Mouse (Mus musculus) frontal cortex, adult (tissue): ENCODE results near the gene Khk.
A peak's percentile ranks its signal among the peaks of the same experiment; 100 is the strongest.

Experiments
- ATAC-seq: cut with Nextera tagmentation; 2 replicates; pipeline ENCODE4 v1.9.2; 2017; ENCODE audit warnings: mild to moderate bottlenecking, moderate library complexity, mixed read lengths; ENCODE audit not compliant: low TSS enrichment

The Khk gene

GRCm38 (mm10) chr5:30934725-30935461 lies 13.7 kb downstream of the Khk start:
- no peak for ATAC-seq

GRCm38 (mm10) chr5:30943004-30943403 lies 21.8 kb downstream of the Khk start:
- ATAC-seq = no peak

DNA sequence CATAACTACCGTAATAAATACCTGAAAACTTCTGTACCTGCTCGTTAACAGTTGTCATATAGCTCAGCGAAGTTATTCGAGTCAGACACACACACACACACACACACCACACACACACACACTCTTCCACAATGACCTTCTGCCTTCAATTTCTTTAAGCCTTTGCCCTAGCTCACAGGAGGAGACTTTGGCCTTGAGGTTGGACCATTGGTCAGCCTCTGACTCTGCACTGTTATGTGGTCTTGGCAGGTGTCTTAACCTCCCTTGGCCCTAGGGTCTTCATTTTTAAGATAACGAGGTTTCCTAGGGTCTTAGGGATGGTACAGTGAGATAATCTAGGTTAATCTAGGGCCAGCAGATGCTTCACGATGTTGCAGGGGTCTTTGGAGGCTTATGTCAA lies 23.1 kb downstream of the Khk start:
- ATAC-seq = no peak

- ATAC-seq = peak; percentile 78
Measured at GRCm38 (mm10) chr5:30944956-30945781, 23.9 kb downstream of the Khk start, which contains the start of gene Cgref1. Gene Cgref1, minus strand, starts transcription at chr5:30945591.

GRCm38 (mm10) chr5:30948620-30949019 lies 27.4 kb downstream of the Khk start:
- no peak for ATAC-seq

DNA sequence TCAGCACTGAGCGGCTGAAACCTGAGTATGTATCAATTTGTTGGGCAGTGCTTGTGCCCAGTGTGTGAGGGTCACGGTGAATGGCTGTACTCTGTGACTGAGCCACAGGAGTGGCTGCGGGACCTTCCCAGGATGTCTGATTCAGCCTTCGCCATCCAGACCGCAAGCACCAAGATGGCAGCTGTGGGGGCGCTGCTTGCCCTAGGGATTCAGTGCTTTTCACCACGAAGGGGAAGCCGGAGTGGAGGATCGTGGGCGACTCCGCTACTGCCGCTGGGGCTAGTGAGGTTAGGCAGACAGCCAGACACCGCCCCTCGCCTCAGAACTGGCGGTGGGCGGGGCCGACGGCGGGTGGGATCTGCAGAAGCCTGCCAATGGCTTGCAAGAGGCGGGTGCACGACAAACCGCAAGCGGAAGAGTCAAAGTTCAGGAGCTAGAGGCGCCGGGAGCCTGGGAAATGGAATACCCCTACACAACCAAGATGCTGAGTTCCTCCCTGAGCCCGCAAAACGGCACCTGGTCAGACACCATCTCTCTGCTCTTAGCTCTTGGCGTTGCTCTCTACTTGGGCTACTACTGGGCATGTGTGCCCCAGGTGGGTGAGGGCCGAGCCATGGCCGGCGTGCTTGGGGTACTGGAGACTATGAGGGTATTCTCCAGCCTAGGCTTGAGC lies 28.6 kb downstream of the Khk start:
- peak; percentile 53 for ATAC-seq

DNA sequence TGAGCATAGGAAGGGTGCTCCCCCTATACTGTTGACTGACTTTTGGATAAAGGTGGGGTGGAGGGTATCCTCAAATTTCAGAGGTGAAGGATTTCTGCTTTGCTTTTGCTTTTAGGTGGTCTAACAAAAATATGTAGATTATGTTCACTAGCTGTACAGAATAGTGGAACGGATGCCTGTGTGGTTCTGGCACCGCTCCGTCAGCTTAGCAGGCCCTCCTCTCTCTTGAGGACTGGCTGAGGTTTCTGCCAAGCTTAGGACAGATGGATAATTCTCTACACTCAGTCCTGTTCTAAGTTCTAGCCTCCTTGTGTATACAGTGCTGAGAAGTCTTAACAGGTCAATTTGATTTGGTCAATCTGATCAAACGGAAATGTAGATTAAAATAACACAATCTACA lies 29.2 kb downstream of the Khk start:
- no peak for ATAC-seq

GRCm38 (mm10) chr5:30950922-30951321 lies 29.7 kb downstream of the Khk start:
- no peak for ATAC-seq

GRCm38 (mm10) chr5:30951706-30952105 lies 30.5 kb downstream of the Khk start:
- no peak for ATAC-seq

GRCm38 (mm10) chr5:30952551-30952950 lies 31.3 kb downstream of the Khk start:
- ATAC-seq = no peak

DNA sequence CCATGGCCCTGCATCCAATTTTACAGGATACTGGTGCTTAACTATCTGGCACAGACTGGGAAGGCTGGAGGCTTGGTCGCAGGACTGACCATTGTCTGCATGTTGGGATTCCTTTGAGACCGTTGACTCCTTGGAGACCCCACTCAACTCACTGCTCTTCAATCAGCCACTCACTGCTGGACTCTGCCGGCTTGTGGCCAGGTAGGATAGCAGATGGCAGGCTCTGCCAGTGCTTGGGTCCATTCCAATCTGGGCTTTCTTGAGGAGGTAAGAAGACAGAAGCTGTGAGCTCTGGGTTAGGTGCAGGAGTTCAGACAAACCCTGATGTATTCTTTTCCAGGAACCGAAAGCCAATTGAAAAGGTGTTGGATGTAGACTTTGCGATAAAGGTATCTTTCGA lies 32.8 kb downstream of the Khk start:
- no peak for ATAC-seq

DNA sequence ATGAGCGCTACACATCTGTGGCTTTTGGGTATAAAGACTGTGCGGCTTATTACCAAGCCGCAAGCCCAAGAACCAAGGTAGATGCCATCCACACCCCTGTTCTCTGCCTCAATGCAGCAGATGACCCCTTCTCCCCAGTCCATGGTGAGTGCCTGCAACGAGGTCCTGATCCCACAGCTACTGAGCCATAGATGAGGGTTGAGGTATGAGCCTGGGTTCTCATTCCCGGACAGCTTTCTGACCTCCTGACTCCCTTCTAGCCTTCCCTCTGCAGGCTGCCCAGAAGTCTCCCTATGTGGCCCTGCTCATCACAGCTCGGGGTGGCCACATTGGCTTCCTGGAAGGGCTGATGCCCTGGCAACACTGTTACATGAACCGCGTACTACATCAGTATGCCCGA lies 33.3 kb downstream of the Khk start:
- ATAC-seq = no peak

- ATAC-seq = no peak
Measured at GRCm38 (mm10) chr5:30955751-30956150, 34.5 kb downstream of the Khk start.

- ATAC-seq = no peak
Measured at GRCm38 (mm10) chr5:30957891-30958290, 36.7 kb downstream of the Khk start.

- ATAC-seq = 0 out of 2 replicates have a peak, but pooled peaks have one; percentile 7
Measured at GRCm38 (mm10) chr5:30959198-30959854, 38.1 kb downstream of the Khk start.

GRCm38 (mm10) chr5:30959966-30960501 lies 38.8 kb downstream of the Khk start, which contains the start of gene Preb:
Gene Preb, minus strand, starts transcription at chr5:30960361.
- ATAC-seq = peak; percentile 96

- no peak for ATAC-seq
Measured at GRCm38 (mm10) chr5:30960814-30961213, 39.6 kb downstream of the Khk start.

- no peak for ATAC-seq
Measured at GRCm38 (mm10) chr5:30961545-30962505, 40.6 kb downstream of the Khk start.

GRCm38 (mm10) chr5:30963916-30964315 lies 42.7 kb downstream of the Khk start:
- ATAC-seq = no peak

DNA sequence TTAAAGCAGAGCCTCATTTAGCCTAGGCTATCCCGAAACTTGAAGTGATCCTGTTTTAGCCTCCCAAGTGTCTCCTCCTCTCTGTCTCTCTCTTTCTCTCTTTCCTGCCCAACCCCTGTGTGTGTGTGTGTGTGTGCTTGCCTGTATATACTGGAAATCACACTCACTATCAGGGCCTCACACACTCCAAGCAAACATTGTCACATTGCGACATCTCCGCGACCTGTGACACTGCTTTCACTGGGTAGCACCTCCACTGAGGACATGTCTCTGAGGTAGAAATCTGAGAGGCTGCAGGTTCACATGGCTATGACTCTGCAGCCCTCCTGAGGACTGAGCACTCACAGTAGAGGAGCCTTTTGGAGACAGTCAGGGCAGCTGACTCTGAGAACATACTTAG lies 45.0 kb downstream of the Khk start:
- ATAC-seq = no peak
